Mouse (Mus musculus): ENCODE results near the gene Slx4ip.

The Slx4ip gene

GRCm38 (mm10) chr2:137107946-137108345, 216.9 kb downstream of the Slx4ip start:
- DNase-seq: no peak

GRCm38 (mm10) chr2:137109321-137110213, 218.5 kb downstream of the Slx4ip start:
- DNase-seq: peak; percentile 59

GRCm38 (mm10) chr2:137110214-137110898, 219.3 kb downstream of the Slx4ip start:
- no peak for DNase-seq

- DNase-seq: peak; percentile 25
These were observed 222.5 kb downstream of the Slx4ip start for GRCm38 (mm10) chr2:137113288-137114061.

GRCm38 (mm10) chr2:137114248-137115096, 223.5 kb downstream of the Slx4ip start:
- peak; percentile 91 for DNase-seq

GRCm38 (mm10) chr2:137115241-137116024, 224.4 kb downstream of the Slx4ip start:
- peak; percentile 59 for DNase-seq

GRCm38 (mm10) chr2:137116025-137116674, 225.1 kb downstream of the Slx4ip start, which contains the start of gene Jag1:
TSS of gene Jag1 (minus strand) at chr2:137116644.
- peak; percentile 49 for DNase-seq

GRCm38 (mm10) chr2:137116675-137117320, 225.8 kb downstream of the Slx4ip start:
- peak; percentile 95 for DNase-seq

- DNase-seq: peak; percentile 94
These were observed 226.3 kb downstream of the Slx4ip start for GRCm38 (mm10) chr2:137117321-137117690.
